Mouse (Mus musculus) cortical plate, adult 2 months (tissue): ENCODE results near the gene Cc2d2b.

Source experiments
- CTCF ChIP-seq: fragments of 200-500 bp; IDR thresholded peaks from 2 replicates; pipeline ENCODE4 v1.5.1; 2011; ENCODE audit warnings: mild to moderate bottlenecking, control low read depth, low read length; ENCODE audit not compliant: insufficient read depth; ENCODE audit errors: extremely low read depth
- POLR2A ChIP-seq: fragments of 200-500 bp; IDR thresholded peaks from 2 replicates; pipeline ENCODE4 v1.6.1; 2011; ENCODE audit warnings: mild to moderate bottlenecking, low read length, control low read depth; ENCODE audit not compliant: insufficient read depth; ENCODE audit errors: extremely low read depth

GRCm38 (mm10) chr19:40811840-40812239 is 63.3 kb downstream of the Cc2d2b start:
- no peak for TF ChIP-seq CTCF
- no peak for TF ChIP-seq POLR2A
